Mouse (Mus musculus) embryonic facial prominence, embryonic 10.5 days (tissue): ENCODE results near the gene Atp6v1g2. TPM values are rescaled to one million over a fixed set of nuclear protein-coding genes. Genes with fewer than 3 reads are reported as not detected.

Experiments used
- DNase-seq: peaks from one replicate; pipeline ENCODE4 v3.0.0-alpha.2; 2017; ENCODE audit warnings: low spot score
- H3K27ac ChIP-seq: fragments of 300-500 bp; sonication (generic); replicated peaks from 2 replicates; pipeline ENCODE4 v1.5.1; 2016; ENCODE audit warnings: mild to moderate bottlenecking
- H3K27me3 ChIP-seq: fragments of 300-500 bp; sonication (generic); replicated peaks from 2 replicates; pipeline ENCODE4 v1.6.1; 2016; ENCODE audit warnings: low read depth, mild to moderate bottlenecking; ENCODE audit not compliant: poor library complexity, severe bottlenecking
- H3K36me3 ChIP-seq: fragments of 300-500 bp; sonication (generic); replicated peaks from 2 replicates; pipeline ENCODE4 v1.6.1; 2016; ENCODE audit warnings: mild to moderate bottlenecking, moderate library complexity
- H3K4me1 ChIP-seq: fragments of 300-500 bp; sonication (generic); 2 replicates; pipeline ENCODE4 v1.6.1; 2016
- H3K4me3 ChIP-seq: fragments of 300-500 bp; sonication (generic); 2 replicates; pipeline ENCODE4 v1.5.1; 2016; ENCODE audit warnings: mild to moderate bottlenecking, moderate library complexity
- H3K9me3 ChIP-seq: fragments of 300-500 bp; sonication (generic); 2 replicates; pipeline ENCODE4 v1.6.1; 2016; ENCODE audit warnings: mild to moderate bottlenecking
- WGBS: fragments of 180-500 bp; shearing (Covaris S2); methylation state at CpG from one replicate; pipeline ENCODE4 v1.1.7; 2016; 5-methylcytosine and 5-hydroxymethylcytosine counted together
- microRNA-seq: library from miRNA; unstranded; fragments of <30 nt; microRNA quantifications from one replicate; pipeline ENCODE4, GENCODE M21; 2017
- polyA plus RNA-seq: library from polyadenylated mRNA; unstranded; fragments of >200 nt; fragmentation: Nextera tagmentation; extraction: Ambion mirVana; gene quantifications from 2 replicates; pipeline ENCODE4 v1.2.1, GENCODE M21; 2016

Atp6v1g2 gene
- polyA plus RNA-seq, 1 experiment from 2014 or later, result 5.2 TPM

GRCm38 (mm10) chr17:35269653-35270347 lies 36.3 kb downstream of the Atp6v1g2 start:
- no peaks in the 10 kb centered on the region for H3K9me3 ChIP-seq
- no peak overlapping the region for H3K4me3 ChIP-seq
- WGBS, result 37% methylated on average over 3 of the region's 3 CpGs
- peaks cover 20% of the 10 kb centered on the region for H3K27me3 ChIP-seq
- no peak overlapping the region for H3K27ac ChIP-seq
- peak; percentile 80 for DNase-seq
- no peaks in the 10 kb centered on the region for H3K4me1 ChIP-seq
- no peaks in the 10 kb centered on the region for H3K36me3 ChIP-seq

- H3K36me3 ChIP-seq, result no peaks in the 10 kb centered on the region
- no peak for DNase-seq
- no peaks in the 10 kb centered on the region for H3K4me1 ChIP-seq
- H3K9me3 ChIP-seq, result no peaks in the 10 kb centered on the region
- H3K27me3 ChIP-seq, result peaks cover 21% of the 10 kb centered on the region
- H3K27ac ChIP-seq, result no peak overlapping the region
- WGBS, result 69% methylated on average over 3 of the region's 3 CpGs
- H3K4me3 ChIP-seq, result no peak overlapping the region
Observed at GRCm38 (mm10) chr17:35272249-35272648, 38.8 kb downstream of the Atp6v1g2 start.

- no peaks in the 10 kb centered on the region for H3K4me1 ChIP-seq
- DNase-seq, result peak; percentile 85
- H3K9me3 ChIP-seq, result no peaks in the 10 kb centered on the region
- H3K27me3 ChIP-seq, result peaks cover 21% of the 10 kb centered on the region
- WGBS, result 5% methylated on average over 11 of the region's 11 CpGs
- no peak overlapping the region for H3K27ac ChIP-seq
- H3K4me3 ChIP-seq, result no peak overlapping the region
- H3K36me3 ChIP-seq, result no peaks in the 10 kb centered on the region
Observed at GRCm38 (mm10) chr17:35274770-35275169, 41.3 kb downstream of the Atp6v1g2 start.

- no peaks in the 10 kb centered on the region for H3K36me3 ChIP-seq
- H3K27ac ChIP-seq, result no peak overlapping the region
- no peak for DNase-seq
- H3K4me3 ChIP-seq, result no peak overlapping the region
- peaks cover 21% of the 10 kb centered on the region for H3K27me3 ChIP-seq
- 20% methylated on average over 13 of the region's 13 CpGs for WGBS
- H3K4me1 ChIP-seq, result no peaks in the 10 kb centered on the region
- no peaks in the 10 kb centered on the region for H3K9me3 ChIP-seq
Observed at GRCm38 (mm10) chr17:35276304-35276864, 42.9 kb downstream of the Atp6v1g2 start.

- H3K9me3 ChIP-seq, result no peaks in the 10 kb centered on the region
- no peak overlapping the region for H3K4me3 ChIP-seq
- WGBS, result 88% methylated on average over 8 of the region's 8 CpGs
- peaks cover 21% of the 10 kb centered on the region for H3K27me3 ChIP-seq
- no peaks in the 10 kb centered on the region for H3K36me3 ChIP-seq
- no peaks in the 10 kb centered on the region for H3K4me1 ChIP-seq
- H3K27ac ChIP-seq, result no peak overlapping the region
- no peak for DNase-seq
Observed at GRCm38 (mm10) chr17:35278049-35278448, 44.6 kb downstream of the Atp6v1g2 start.

GRCm38 (mm10) chr17:35278957-35279688 lies 45.7 kb downstream of the Atp6v1g2 start:
- no peaks in the 10 kb centered on the region for H3K4me1 ChIP-seq
- peaks cover 21% of the 10 kb centered on the region for H3K27me3 ChIP-seq
- H3K27ac ChIP-seq, result no peak overlapping the region
- 88% methylated on average over 13 of the region's 13 CpGs for WGBS
- no peaks in the 10 kb centered on the region for H3K36me3 ChIP-seq
- DNase-seq, result no peak
- no peak overlapping the region for H3K4me3 ChIP-seq
- H3K9me3 ChIP-seq, result no peaks in the 10 kb centered on the region

- H3K4me3 ChIP-seq, result no peak overlapping the region
- no peaks in the 10 kb centered on the region for H3K9me3 ChIP-seq
- DNase-seq, result no peak
- H3K36me3 ChIP-seq, result no peaks in the 10 kb centered on the region
- 79% methylated on average over 3 of the region's 3 CpGs for WGBS
- no peaks in the 10 kb centered on the region for H3K4me1 ChIP-seq
- H3K27ac ChIP-seq, result no peak overlapping the region
- H3K27me3 ChIP-seq, result peaks cover 18% of the 10 kb centered on the region
Observed at GRCm38 (mm10) chr17:35280276-35280675, 46.8 kb downstream of the Atp6v1g2 start.

- DNase-seq, result no peak
- H3K27me3 ChIP-seq, result no peaks in the 10 kb centered on the region
- no peaks in the 10 kb centered on the region for H3K9me3 ChIP-seq
- H3K27ac ChIP-seq, result no peak overlapping the region
- no peaks in the 10 kb centered on the region for H3K4me1 ChIP-seq
- no peaks in the 10 kb centered on the region for H3K36me3 ChIP-seq
- H3K4me3 ChIP-seq, result no peak overlapping the region
Observed at GRCm38 (mm10) chr17:35285431-35285830, 52.0 kb downstream of the Atp6v1g2 start.

Small RNAs within 50 kb of the gene (microRNA-seq; reads per million reads assigned to microRNA genes)
- gene Mir6973a, result not detected
- not detected for gene Mir6974
- 3.4 reads per million, percentile 4 among the genes with 10 or more reads in this experiment for gene Mir6975
- gene Mir8094, result not detected

Other genes with a start within 250 kb of the Atp6v1g2 start
- gene Vars, start 232.7 kb upstream of the Atp6v1g2 start, polyA plus RNA-seq, result 197 and 223 TPM in 2 replicates
- 0.18 and 0.21 TPM in 2 replicates for gene Vwa7, start 217.1 kb upstream of the Atp6v1g2 start, polyA plus RNA-seq
- 4.2 and 5.6 TPM in 2 replicates for gene Sapcd1, start 205.6 kb upstream of the Atp6v1g2 start, polyA plus RNA-seq
- 3.9 and 4.4 TPM in 2 replicates for gene Msh5, start 186.9 kb upstream of the Atp6v1g2 start, polyA plus RNA-seq
- 190 and 191 TPM in 2 replicates for gene Clic1, start 183.7 kb upstream of the Atp6v1g2 start, polyA plus RNA-seq
- gene Ddah2, start 174.6 kb upstream of the Atp6v1g2 start, polyA plus RNA-seq, result 482 and 503 TPM in 2 replicates
- gene Ly6g6c, start 168.3 kb upstream of the Atp6v1g2 start, polyA plus RNA-seq, result 0.31 and 0.35 TPM in 2 replicates
- 0.52 and 0.93 TPM in 2 replicates for gene Mpig6b, start 167.5 kb upstream of the Atp6v1g2 start, polyA plus RNA-seq
- gene Ly6g6e, start 156.8 kb upstream of the Atp6v1g2 start, polyA plus RNA-seq, result 0.83 and 1.00 TPM in 2 replicates
- 1.3 TPM in 1 of 2 replicates, not detected in the other for gene Ly6g6d, start 155.6 kb upstream of the Atp6v1g2 start, polyA plus RNA-seq
- 0.51 and 0.62 TPM in 2 replicates for gene Ly6g6f, start 148.1 kb upstream of the Atp6v1g2 start, polyA plus RNA-seq
- 59.4 and 60.0 TPM in 2 replicates for gene Abhd16a, start 144.4 kb upstream of the Atp6v1g2 start, polyA plus RNA-seq
- not detected in 2 replicates for gene Ly6g5c, start 125.4 kb upstream of the Atp6v1g2 start, polyA plus RNA-seq
- 1.5 and 1.6 TPM in 2 replicates for gene Ly6g5b, start 118.2 kb upstream of the Atp6v1g2 start, polyA plus RNA-seq
- 32.5 and 33.3 TPM in 2 replicates for gene Gpank1, start 112.2 kb upstream of the Atp6v1g2 start, polyA plus RNA-seq
- 283 and 288 TPM in 2 replicates for gene Csnk2b, start 111.6 kb upstream of the Atp6v1g2 start, polyA plus RNA-seq
- gene D17H6S53E, start 107.3 kb upstream of the Atp6v1g2 start, polyA plus RNA-seq, result 9.6 and 9.7 TPM in 2 replicates
- gene Apom, start 101.6 kb upstream of the Atp6v1g2 start, polyA plus RNA-seq, result 0.40 and 0.69 TPM in 2 replicates
- gene Bag6, start 98.5 kb upstream of the Atp6v1g2 start, polyA plus RNA-seq, result 73.8 and 77.8 TPM in 2 replicates
- gene Prrc2a, start 68.8 kb upstream of the Atp6v1g2 start, polyA plus RNA-seq, result 203 and 205 TPM in 2 replicates
- gene Aif1, start 57.6 kb upstream of the Atp6v1g2 start, polyA plus RNA-seq, result 2.9 and 3.9 TPM in 2 replicates
- gene Lst1, start 45.2 kb upstream of the Atp6v1g2 start, polyA plus RNA-seq, result 2.6 and 6.9 TPM in 2 replicates
- gene Ltb, start 39.2 kb upstream of the Atp6v1g2 start, polyA plus RNA-seq, result 0.16 and 0.34 TPM in 2 replicates
- not detected in 2 replicates for gene Tnf, start 31.7 kb upstream of the Atp6v1g2 start, polyA plus RNA-seq
- not detected in 2 replicates for gene Lta, start 28.3 kb upstream of the Atp6v1g2 start, polyA plus RNA-seq
- gene Gm16181, start 12.8 kb upstream of the Atp6v1g2 start, polyA plus RNA-seq, result 0.33 and 0.40 TPM in 2 replicates
- gene Nfkbil1, start 2.1 kb downstream of the Atp6v1g2 start, polyA plus RNA-seq, result 9.3 and 9.6 TPM in 2 replicates
- 726 and 735 TPM in 2 replicates for gene Ddx39b, start 8.1 kb downstream of the Atp6v1g2 start, polyA plus RNA-seq
- 30.3 and 32.9 TPM in 2 replicates for gene H2-D1, start 29.1 kb downstream of the Atp6v1g2 start, polyA plus RNA-seq
- not detected in 2 replicates for gene H2-Q1, start 86.7 kb downstream of the Atp6v1g2 start, polyA plus RNA-seq
- gene H2-Q2, start 108.6 kb downstream of the Atp6v1g2 start, polyA plus RNA-seq, result 0.75 and 0.88 TPM in 2 replicates
- 1.5 and 1.6 TPM in 2 replicates for gene H2-Q4, start 146.0 kb downstream of the Atp6v1g2 start, polyA plus RNA-seq
- 1.5 and 1.6 TPM in 2 replicates for gene H2-Q6, start 191.2 kb downstream of the Atp6v1g2 start, polyA plus RNA-seq
- gene H2-Q7, start 205.5 kb downstream of the Atp6v1g2 start, polyA plus RNA-seq, result 12.2 and 12.9 TPM in 2 replicates
- 0.39 and 0.57 TPM in 2 replicates for gene H2-Q10, start 236.4 kb downstream of the Atp6v1g2 start, polyA plus RNA-seq